Mouse (Mus musculus) kidney, adult 2 months (tissue): ENCODE measurements at regions not wholly inside any gene's neighbourhood (a gene's known extent, or its start where the extent isn't known, plus 50 kb on each side); places are given as distances from the start of the nearest gene placed in this dataset.

Source experiments
- CTCF ChIP-seq: fragments of 200-500 bp; conservative IDR thresholded peaks from 2 replicates; pipeline ENCODE4 v1.5.1; 2011; ENCODE audit warnings: low read depth, mild to moderate bottlenecking, control low read depth, low read length, moderate library complexity, mixed read lengths; ENCODE audit not compliant: insufficient read depth, insufficient read length
- POLR2A ChIP-seq: fragments of 200-500 bp; IDR thresholded peaks from one replicate; pipeline ENCODE4 v1.6.1; 2011; ENCODE audit warnings: low read depth, low read length, control low read depth

DNA sequence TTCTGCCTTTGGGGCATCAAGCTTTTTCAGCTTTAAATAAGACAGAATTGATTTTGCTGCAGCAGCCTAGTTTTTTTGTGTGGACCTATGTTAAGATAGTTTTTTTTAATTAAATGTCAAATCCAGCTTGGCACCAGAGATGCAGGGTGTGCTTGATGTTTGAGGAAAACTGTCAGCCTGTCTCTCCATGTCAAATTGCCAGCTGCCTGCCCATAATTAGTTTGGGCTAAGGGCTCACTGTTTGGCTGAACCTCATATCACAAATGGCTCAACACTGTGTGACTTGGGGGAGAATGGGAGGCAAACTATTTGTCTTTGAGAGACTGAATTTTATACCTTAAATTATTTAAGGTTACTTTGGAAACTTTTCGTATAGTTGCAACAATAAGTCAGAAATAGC lies 252.7 kb upstream of the Tram1l1 start:
- TF ChIP-seq CTCF (no peak), POLR2A (no peak)
